Mouse (Mus musculus) cortical plate, adult 2 months (tissue): ENCODE results near the gene Hoxb7.

ENCODE experiments used
- CTCF ChIP-seq: fragments of 200-500 bp; IDR thresholded peaks from 2 replicates; pipeline ENCODE4 v1.5.1; 2011; ENCODE audit warnings: mild to moderate bottlenecking, control low read depth, low read length; ENCODE audit not compliant: insufficient read depth; ENCODE audit errors: extremely low read depth
- POLR2A ChIP-seq: fragments of 200-500 bp; IDR thresholded peaks from 2 replicates; pipeline ENCODE4 v1.6.1; 2011; ENCODE audit warnings: mild to moderate bottlenecking, low read length, control low read depth; ENCODE audit not compliant: insufficient read depth; ENCODE audit errors: extremely low read depth

DNA sequence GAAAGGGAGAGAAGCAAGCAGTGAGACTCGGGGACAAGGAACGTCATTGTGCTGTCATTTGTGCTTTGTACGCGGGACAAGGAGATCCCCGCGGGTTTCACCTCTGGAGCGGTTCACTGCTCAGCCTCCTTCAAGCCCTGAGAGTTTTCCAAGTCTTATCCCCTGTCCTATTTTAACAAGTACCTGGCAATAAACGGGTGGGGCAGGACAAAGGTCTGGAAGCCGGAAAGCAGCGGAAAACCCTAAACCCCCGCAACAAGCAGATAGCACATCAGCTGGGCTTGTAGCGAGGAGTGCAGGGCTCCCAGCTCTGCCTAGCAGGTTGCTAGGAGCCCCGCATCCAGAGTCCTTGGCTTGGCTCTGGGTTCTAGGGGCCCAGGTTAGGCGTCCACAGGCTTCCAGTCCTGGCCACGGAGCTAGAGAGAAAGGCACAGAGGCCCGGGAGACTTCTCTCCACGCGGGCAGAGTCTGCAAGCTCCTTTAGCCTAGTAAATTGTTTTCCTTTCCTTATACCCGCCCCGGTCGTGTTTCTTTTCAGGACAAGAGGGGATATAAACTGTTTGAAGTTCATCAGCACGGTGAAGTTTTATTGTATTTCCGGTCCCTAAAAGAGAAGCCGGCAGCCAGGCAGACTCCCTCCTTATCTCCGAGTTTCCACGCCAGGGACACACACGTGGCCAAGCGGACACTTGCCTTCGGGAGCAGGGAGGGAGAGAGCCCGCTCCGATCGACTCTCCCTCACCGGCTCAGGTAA, 22.6 kb upstream of the Hoxb7 start:
- TF ChIP-seq CTCF: no peak
- TF ChIP-seq POLR2A: no peak
